Mouse (Mus musculus): ENCODE data around the gene Ston2. TPM values are rescaled to one million over a fixed set of nuclear protein-coding genes. Genes with fewer than 3 reads are reported as not detected.
"Not testable (repeated sequence)": the region's sequence is repeated elsewhere in the genome, so short reads cannot be mapped to it uniquely, and the experiment has no call there.

The Ston2 gene
- polyA plus RNA-seq, 1 experiment from 2014 or later, result 7.4 TPM

DNA sequence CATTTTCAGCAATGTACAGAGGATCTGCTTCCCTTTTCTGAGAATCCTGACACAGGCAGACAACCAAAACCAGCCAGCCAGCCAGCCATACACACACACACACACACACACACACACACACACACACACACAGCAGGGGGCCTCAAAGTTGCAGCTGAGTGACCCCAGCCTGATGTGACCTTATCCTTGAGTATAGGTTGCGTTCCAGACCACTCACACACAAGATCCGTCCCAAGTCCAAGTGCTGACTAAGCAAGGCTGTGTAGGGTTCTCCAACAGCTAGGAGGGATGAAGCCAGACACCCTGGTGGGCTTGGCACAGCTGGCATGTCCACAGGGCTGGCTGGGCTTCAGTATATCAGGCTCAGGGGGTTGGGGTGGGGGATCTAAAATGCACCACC, 23.7 kb downstream of the Ston2 start:
- Histone ChIP-seq H3K4me1 (replicated peaks) (peaks cover 18% of the 10 kb centered on the region), H3K4me3 (replicated peaks) (no peak overlapping the region), H3K9ac (replicated peaks) (no peak overlapping the region), H3K9me3 (no peaks in the 10 kb centered on the region), H3K27me3 (no peaks in the 10 kb centered on the region), H3K4me2 (replicated peaks) (no peak overlapping the region), H3K36me3 (no peaks in the 10 kb centered on the region), H3K27ac (no peak overlapping the region)
- ATAC-seq, result no peak
- WGBS, result 69% methylated on average over 2 of the region's 2 CpGs

DNA sequence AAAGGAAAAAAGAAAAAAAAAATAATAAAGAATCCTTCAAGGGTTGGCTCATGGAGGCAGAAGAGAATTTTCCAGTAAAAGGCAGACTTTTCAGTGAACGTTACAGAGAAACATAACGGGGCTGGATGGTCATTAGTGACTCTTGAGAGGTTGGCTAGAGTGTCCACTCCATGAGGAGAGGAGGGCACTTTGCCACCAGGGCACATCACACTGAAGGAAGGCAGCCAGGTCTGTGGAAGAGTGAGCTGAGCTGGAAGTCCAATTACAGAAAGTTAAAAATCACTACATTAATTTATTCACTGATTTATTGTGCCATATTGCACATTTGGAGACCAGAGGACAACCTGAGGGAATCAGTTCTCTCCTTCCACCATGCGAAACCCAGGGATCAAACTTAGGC, 28.4 kb downstream of the Ston2 start:
- no peak overlapping the region for H3K4me2 ChIP-seq (replicated peaks)
- no peaks in the 10 kb centered on the region for H3K9me3 ChIP-seq
- no peaks in the 10 kb centered on the region for H3K36me3 ChIP-seq
- WGBS, result 85% methylated on average over 3 of the region's 3 CpGs
- ATAC-seq, result no peak
- no peak overlapping the region for H3K9ac ChIP-seq (replicated peaks)
- H3K4me1 ChIP-seq (replicated peaks), result 0 out of 2 replicates have a peak, but pooled peaks cover 4% of the 10 kb centered on the region
- H3K4me3 ChIP-seq (replicated peaks), result no peak overlapping the region
- H3K27ac ChIP-seq, result no peak overlapping the region
- no peaks in the 10 kb centered on the region for H3K27me3 ChIP-seq

DNA sequence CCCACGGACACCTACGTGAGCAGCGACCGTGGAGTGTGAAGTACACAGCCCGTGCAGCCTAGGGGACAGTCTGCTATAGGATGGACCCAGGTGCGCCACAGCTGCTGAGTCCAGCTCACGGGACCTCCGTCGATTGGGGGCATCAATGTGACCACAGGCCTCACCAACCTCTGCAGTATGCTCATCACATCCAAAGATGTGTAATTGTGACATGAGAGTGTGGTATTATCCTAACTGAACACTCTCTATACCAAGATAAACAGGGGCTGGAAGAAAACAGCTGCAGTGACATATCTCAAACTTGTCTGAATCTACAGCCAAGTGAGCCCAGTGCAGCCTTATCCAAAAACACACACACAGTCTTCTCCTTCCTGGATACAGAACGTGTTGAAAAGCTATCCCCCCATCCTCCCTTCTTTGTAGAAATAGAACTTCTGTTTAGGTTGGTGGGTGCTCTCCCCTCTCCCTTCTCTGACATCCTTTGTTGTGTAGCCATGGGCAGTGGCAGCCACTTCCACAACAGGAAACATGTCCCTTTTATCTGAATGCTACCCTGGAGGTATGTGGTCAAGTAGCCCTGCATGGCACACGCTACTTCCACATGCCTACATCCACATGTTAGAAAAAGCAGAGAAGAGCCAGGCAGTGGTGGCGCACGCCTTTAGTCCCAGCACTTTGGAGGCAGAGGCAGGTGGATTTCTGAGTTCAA, 30.2 kb downstream of the Ston2 start:
- Histone ChIP-seq H3K9me3 (no peaks in the 10 kb centered on the region), H3K27ac (no peak overlapping the region), H3K4me2 (replicated peaks) (no peak overlapping the region), H3K36me3 (no peaks in the 10 kb centered on the region), H3K4me3 (replicated peaks) (no peak overlapping the region), H3K9ac (replicated peaks) (no peak overlapping the region), H3K4me1 (replicated peaks) (no peaks in the 10 kb centered on the region), H3K27me3 (no peaks in the 10 kb centered on the region)
- no peak for ATAC-seq
- 89% methylated on average over 13 of the region's 13 CpGs for WGBS

DNA sequence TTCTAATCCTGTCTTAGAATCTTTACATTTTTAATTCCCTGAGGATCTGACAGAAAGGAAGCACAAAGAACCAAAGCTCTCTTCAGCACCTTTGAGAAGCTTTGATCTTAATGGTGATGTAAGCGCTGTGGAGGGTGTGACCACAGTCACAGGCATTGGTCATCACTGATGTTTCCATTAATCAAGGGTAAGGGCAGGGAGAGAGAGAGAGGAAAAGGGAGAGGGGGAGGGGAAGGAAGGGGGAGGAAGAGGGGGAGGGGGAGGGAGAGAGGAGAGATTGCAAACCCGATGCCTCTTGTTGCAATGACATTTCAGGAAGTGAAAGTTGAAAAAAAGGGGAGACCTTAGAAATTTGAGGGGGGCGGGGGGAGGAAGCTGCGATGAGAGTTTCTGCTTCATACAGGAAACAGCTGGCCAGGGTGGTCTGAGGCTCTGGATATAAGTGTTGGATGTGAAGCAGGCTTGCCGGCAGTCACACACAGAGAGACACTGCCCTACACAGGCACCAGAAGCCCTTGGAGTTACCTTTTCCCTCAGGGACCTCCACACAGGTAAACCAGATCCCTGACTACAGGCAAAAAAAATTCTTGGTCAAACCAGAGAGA, 31.5 kb downstream of the Ston2 start:
- Histone ChIP-seq H3K4me1 (replicated peaks) (no peaks in the 10 kb centered on the region), H3K27me3 (no peaks in the 10 kb centered on the region), H3K27ac (no peak overlapping the region), H3K36me3 (no peaks in the 10 kb centered on the region), H3K9me3 (no peaks in the 10 kb centered on the region), H3K4me2 (replicated peaks) (no peak overlapping the region), H3K9ac (replicated peaks) (no peak overlapping the region), H3K4me3 (replicated peaks) (no peak overlapping the region)
- ATAC-seq, result no peak
- 74% methylated on average over 5 of the region's 5 CpGs for WGBS

DNA sequence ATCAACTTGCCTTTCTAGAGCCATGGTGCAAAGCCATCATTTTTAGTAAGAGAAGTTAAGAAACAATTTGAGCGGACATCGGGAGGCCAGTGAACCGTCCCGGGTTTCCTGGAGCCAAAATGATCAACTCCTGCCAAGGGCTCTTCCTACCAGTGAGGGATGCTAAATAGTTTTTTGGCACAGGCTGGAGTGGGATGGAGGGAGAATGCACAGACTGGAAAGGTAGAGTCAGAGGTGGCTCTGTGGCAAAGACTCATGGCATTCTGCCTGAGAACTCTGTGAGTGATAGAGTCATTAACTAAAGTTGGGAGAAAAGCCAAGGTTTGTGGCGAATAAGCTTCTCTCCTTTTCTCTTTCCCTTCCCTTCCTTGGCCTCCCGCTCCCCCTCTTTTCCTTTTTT, 33.6 kb downstream of the Ston2 start:
- 88% methylated on average over 6 of the region's 6 CpGs for WGBS
- H3K36me3 ChIP-seq, result no peaks in the 10 kb centered on the region
- H3K4me2 ChIP-seq (replicated peaks), result no peak overlapping the region
- no peaks in the 10 kb centered on the region for H3K9me3 ChIP-seq
- peaks cover 7% of the 10 kb centered on the region; the same call in 1 of the 2 replicates for H3K4me1 ChIP-seq (replicated peaks)
- H3K27ac ChIP-seq, result no peak overlapping the region
- no peak overlapping the region for H3K4me3 ChIP-seq (replicated peaks)
- no peak for ATAC-seq
- H3K27me3 ChIP-seq, result no peaks in the 10 kb centered on the region
- no peak overlapping the region for H3K9ac ChIP-seq (replicated peaks)

DNA sequence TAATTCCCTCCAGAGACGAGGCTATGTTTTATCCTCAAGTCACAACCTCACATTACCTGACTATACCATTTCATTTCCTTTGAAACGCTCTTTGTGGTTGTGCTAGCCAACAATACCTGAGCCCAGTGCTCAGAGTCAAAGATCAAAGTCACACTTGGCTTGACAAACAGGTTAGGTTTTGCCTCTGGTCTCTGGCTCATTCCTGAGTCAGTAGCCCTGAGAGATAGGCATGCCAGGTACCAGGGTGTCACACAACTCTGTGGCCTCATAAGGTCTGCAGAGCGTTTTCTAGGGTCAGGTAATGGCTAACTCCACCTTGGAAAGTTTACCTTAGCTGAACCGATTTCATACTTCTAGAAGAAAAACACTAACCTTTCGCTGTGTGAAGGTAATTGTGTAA, 35.5 kb downstream of the Ston2 start:
- Histone ChIP-seq H3K4me1 (replicated peaks) (peaks cover 19% of the 10 kb centered on the region), H3K4me3 (replicated peaks) (no peak overlapping the region), H3K9ac (replicated peaks) (no peak overlapping the region), H3K4me2 (replicated peaks) (no peak overlapping the region), H3K27ac (no peak overlapping the region), H3K36me3 (no peaks in the 10 kb centered on the region), H3K9me3 (no peaks in the 10 kb centered on the region), H3K27me3 (no peaks in the 10 kb centered on the region)
- 91% methylated on average over 5 of the region's 5 CpGs for WGBS
- ATAC-seq, result no peak

DNA sequence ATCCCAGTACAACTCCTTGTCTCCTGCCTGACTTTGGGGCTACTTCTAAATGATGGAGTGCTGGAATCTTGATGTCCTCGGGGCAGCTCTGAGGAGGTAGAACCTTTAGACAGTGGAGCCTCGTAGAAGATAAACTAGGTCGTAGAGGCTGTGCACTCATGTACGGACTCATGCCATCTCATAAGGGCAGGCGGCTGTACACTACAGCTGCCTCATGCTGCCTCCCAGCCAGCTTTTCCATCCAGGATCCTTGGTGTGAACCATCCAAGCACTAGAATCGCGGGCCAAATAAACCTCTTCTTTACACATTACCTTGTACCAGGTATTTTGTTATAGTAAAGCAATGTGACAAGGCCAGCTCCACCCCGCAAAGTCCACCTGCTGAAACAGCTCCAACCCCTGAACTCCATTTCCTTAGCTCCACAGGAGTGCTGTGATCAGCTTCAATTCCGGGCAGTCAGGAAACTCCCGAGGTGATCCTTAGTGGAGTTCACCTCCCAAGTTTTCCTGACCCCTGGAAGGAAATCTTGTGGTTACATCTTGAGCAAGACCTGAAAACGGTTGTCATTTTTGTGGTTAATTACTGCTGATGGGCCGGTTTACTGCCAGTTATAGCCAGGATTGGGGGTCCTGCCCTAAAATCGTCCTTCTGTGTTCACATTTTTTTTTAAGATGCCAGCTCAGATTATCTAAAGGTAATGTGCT, 36.1 kb downstream of the Ston2 start:
- Histone ChIP-seq H3K9me3 (no peaks in the 10 kb centered on the region), H3K4me2 (replicated peaks) (no peak overlapping the region), H3K4me1 (replicated peaks) (peaks cover 20% of the 10 kb centered on the region), H3K36me3 (no peaks in the 10 kb centered on the region), H3K4me3 (replicated peaks) (no peak overlapping the region), H3K27me3 (no peaks in the 10 kb centered on the region), H3K9ac (replicated peaks) (no peak overlapping the region), H3K27ac (no peak overlapping the region)
- WGBS, result 90% methylated on average over 13 of the region's 13 CpGs
- ATAC-seq, result no peak

DNA sequence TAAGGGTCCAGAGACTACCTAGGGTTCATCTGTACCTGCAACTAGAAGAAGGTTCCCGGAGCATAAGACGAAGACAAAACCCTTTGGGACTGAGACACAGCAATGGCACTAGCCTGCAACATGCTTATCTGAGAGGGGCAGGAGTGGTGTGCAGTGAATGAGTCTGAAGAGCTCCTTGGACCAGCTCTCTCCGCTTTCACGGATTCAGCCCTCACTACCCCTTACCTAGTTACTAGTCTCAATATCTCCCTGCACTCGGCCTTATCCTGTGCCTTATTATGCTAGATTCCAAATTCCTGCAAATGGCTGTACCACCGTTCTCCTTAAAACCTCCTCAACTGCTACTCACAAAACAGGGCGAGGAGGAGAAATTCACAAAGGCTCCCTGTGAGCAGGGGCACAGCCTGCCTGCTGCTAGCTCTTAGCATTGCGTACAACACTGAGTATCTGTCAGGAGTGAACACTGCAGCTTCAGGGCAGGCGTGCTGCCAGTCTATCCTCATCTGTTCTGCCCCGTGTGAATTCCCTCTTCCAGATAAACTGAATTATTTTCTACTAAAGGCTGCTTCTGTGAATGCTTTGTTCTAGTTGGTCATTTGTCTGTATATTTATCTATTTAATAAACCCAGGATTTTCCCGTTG, 38.5 kb downstream of the Ston2 start:
- Histone ChIP-seq H3K4me3 (replicated peaks) (no peak overlapping the region), H3K27ac (no peak overlapping the region), H3K9me3 (no peaks in the 10 kb centered on the region), H3K27me3 (no peaks in the 10 kb centered on the region), H3K9ac (replicated peaks) (no peak overlapping the region), H3K4me2 (replicated peaks) (no peak overlapping the region), H3K36me3 (no peaks in the 10 kb centered on the region), H3K4me1 (replicated peaks) (peaks cover 28% of the 10 kb centered on the region)
- 0 out of 2 replicates have a peak, but pooled peaks have one; percentile 67 for ATAC-seq
- 65% methylated on average over 11 of the region's 11 CpGs for WGBS

DNA sequence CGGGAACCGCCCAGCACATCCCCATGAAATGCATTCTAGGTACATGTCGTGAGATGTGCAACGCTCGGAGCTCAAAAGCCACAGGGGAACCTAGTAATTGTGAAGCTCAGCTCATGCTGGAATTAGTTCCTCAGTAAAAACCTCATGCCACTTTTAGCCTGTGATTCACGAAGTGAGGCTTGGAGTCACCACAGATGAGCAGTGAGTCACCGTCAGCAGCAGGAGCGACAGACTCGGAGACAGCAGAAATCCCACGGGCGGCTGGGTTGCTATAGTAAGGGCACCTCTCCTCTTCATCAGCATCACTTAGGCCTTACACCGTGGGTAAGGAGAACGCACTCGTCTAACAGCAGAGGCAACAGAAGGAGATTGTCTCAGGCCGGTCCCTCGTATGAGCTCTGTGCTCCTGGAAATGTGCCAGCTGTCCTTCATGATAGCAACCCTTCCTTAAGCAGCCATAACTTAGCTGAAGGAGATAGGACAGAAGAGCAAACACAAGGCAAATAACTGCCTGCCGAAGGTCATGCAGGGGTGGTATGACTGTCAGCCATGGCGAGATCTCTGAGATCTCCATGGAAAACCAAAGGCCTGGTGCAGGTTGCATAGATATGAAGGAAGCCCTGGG, 39.8 kb downstream of the Ston2 start:
- Histone ChIP-seq H3K9me3 (no peaks in the 10 kb centered on the region), H3K4me3 (replicated peaks) (no peak overlapping the region), H3K36me3 (no peaks in the 10 kb centered on the region), H3K27ac (no peak overlapping the region), H3K27me3 (no peaks in the 10 kb centered on the region), H3K9ac (replicated peaks) (no peak overlapping the region), H3K4me2 (replicated peaks) (no peak overlapping the region), H3K4me1 (replicated peaks) (peaks cover 28% of the 10 kb centered on the region)
- ATAC-seq, result no peak
- 76% methylated on average over 18 of the region's 18 CpGs for WGBS

DNA sequence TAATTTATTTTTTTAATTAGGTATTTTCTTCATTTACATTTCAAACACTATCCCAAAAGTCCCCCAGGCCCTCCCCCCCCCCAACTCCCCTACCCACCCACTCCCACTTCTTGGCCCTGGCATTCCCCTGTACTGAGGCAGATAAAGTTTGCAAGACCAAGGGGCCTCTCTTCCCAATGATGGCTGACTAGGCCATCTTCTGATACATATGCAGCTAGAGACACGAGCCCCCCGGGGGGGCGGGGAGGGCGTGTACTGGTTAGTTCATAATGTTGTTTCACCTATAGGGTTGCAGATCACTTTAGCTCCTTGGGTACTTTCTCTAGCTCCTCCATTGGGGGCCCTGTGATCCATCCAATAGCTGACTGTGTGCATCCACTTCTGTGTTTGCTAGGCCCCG, 41.3 kb downstream of the Ston2 start:
- not testable (repeated sequence) for H3K9ac ChIP-seq (replicated peaks); H3K27ac ChIP-seq; ATAC-seq; H3K9me3 ChIP-seq; H3K36me3 ChIP-seq; H3K4me2 ChIP-seq (replicated peaks); H3K27me3 ChIP-seq; H3K4me3 ChIP-seq (replicated peaks)
- WGBS, result 93% methylated on average over 5 of the region's 5 CpGs
- peaks cover 28% of the 10 kb centered on the region for H3K4me1 ChIP-seq (replicated peaks)

DNA sequence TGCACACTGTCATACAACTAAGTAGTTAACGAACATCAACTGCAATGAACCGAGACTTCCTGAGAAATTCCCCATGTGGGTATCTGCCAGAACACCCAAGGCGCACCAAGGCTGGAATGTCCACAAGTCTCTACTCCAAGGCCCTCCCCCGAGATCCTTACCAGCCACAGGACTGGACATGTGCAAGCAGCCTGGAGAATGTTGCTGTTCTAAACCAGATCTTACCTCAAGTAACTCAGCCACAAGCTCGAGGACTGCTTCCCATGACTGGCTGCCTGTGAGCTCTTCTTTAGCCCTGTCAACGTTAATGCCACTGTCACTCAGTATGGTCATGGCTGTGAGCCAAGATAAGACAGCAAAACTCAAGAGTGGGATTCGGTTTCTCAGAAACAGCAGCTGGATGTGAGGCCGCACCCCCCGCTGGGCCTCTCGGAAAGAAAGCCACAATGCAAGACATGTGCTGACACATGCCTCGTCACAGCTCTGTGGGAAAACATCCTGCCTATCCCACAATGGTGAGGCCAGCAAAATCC, 42.4 kb downstream of the Ston2 start:
- Histone ChIP-seq H3K4me1 (replicated peaks) (peaks cover 28% of the 10 kb centered on the region), H3K4me3 (replicated peaks) (no peak overlapping the region), H3K9ac (replicated peaks) (no peak overlapping the region), H3K27me3 (no peaks in the 10 kb centered on the region), H3K9me3 (no peaks in the 10 kb centered on the region), H3K27ac (no peak overlapping the region), H3K4me2 (replicated peaks) (no peak overlapping the region), H3K36me3 (no peaks in the 10 kb centered on the region)
- ATAC-seq, result peak; percentile 21; the same call in 1 of the 2 replicates
- WGBS, result 66% methylated on average over 11 of the region's 11 CpGs

All from midbrain, embryonic 13.5 days (tissue).